Mouse (Mus musculus): ENCODE measurements at regions not wholly inside any gene's neighbourhood (a gene's known extent, or its start where the extent isn't known, plus 50 kb on each side); places are given as distances from the start of the nearest gene placed in this dataset.

GRCm38 (mm10) chr12:43885596-43885995 lies 324.5 kb downstream of the Dnajb9 start:
- Histone ChIP-seq H3K27ac (ENCODE audit: low read length) (no peak overlapping the region), H3K4me1 (ENCODE audit: control insufficient read depth, insufficient read depth, low read length) (no peaks in the 10 kb centered on the region), H3K9ac (ENCODE audit: low read depth, low read length) (no peak overlapping the region), H3K9me3 (replicated peaks; ENCODE audit: control insufficient read depth, low read length, poor library complexity, severe bottlenecking) (no peaks in the 10 kb centered on the region), H3K4me3 (ENCODE audit: low read depth, low read length) (no peak overlapping the region), H3K4me2 (ENCODE audit: low read length) (no peak overlapping the region), H3K27me3 (ENCODE audit: control insufficient read depth, insufficient read depth, low read depth, low read length) (no peaks in the 10 kb centered on the region), H3K36me3 (ENCODE audit: control insufficient read depth, insufficient read depth, low read length) (no peaks in the 10 kb centered on the region)
- WGBS: 70% methylated on average over 3 of the region's 3 CpGs
- ATAC-seq: no peak

GRCm38 (mm10) chr12:43860479-43860878 lies 349.6 kb downstream of the Dnajb9 start:
- Histone ChIP-seq H3K9ac (ENCODE audit: low read depth, low read length) (no peak overlapping the region), H3K27me3 (ENCODE audit: control insufficient read depth, insufficient read depth, low read depth, low read length) (no peaks in the 10 kb centered on the region), H3K36me3 (ENCODE audit: control insufficient read depth, insufficient read depth, low read length) (no peaks in the 10 kb centered on the region), H3K4me2 (ENCODE audit: low read length) (no peak overlapping the region), H3K4me1 (ENCODE audit: control insufficient read depth, insufficient read depth, low read length) (no peaks in the 10 kb centered on the region), H3K9me3 (replicated peaks; ENCODE audit: control insufficient read depth, low read length, poor library complexity, severe bottlenecking) (no peaks in the 10 kb centered on the region), H3K27ac (ENCODE audit: low read length) (no peak overlapping the region), H3K4me3 (ENCODE audit: low read depth, low read length) (no peak overlapping the region)
- ATAC-seq: no peak
- 87% methylated on average over 1 of the region's 1 CpGs for WGBS

GRCm38 (mm10) chr12:43856370-43856769 lies 353.8 kb downstream of the Dnajb9 start:
- 85% methylated on average over 4 of the region's 4 CpGs for WGBS

GRCm38 (mm10) chr12:43852246-43852645 lies 357.9 kb downstream of the Dnajb9 start:
- Histone ChIP-seq H3K4me1 (ENCODE audit: control insufficient read depth, insufficient read depth, low read length) (no peaks in the 10 kb centered on the region), H3K9me3 (replicated peaks; ENCODE audit: control insufficient read depth, low read length, poor library complexity, severe bottlenecking) (no peaks in the 10 kb centered on the region), H3K36me3 (ENCODE audit: control insufficient read depth, insufficient read depth, low read length) (no peaks in the 10 kb centered on the region), H3K27me3 (ENCODE audit: control insufficient read depth, insufficient read depth, low read depth, low read length) (no peaks in the 10 kb centered on the region), H3K4me2 (ENCODE audit: low read length) (no peak overlapping the region), H3K4me3 (ENCODE audit: low read depth, low read length) (no peak overlapping the region), H3K27ac (ENCODE audit: low read length) (no peak overlapping the region), H3K9ac (ENCODE audit: low read depth, low read length) (no peak overlapping the region)
- ATAC-seq: no peak

More at GRCm38 (mm10) chr12:43856370-43856769, 353.8 kb downstream of the Dnajb9 start:
- no peaks in the 10 kb centered on the region for H3K4me1 ChIP-seq (ENCODE audit: control insufficient read depth, insufficient read depth, low read length)
- no peaks in the 10 kb centered on the region for H3K9me3 ChIP-seq (replicated peaks; ENCODE audit: control insufficient read depth, low read length, poor library complexity, severe bottlenecking)
- no peak overlapping the region for H3K9ac ChIP-seq (ENCODE audit: low read depth, low read length)
- no peaks in the 10 kb centered on the region for H3K36me3 ChIP-seq (ENCODE audit: control insufficient read depth, insufficient read depth, low read length)
- H3K27me3 ChIP-seq (ENCODE audit: control insufficient read depth, insufficient read depth, low read depth, low read length): no peaks in the 10 kb centered on the region
- H3K4me2 ChIP-seq (ENCODE audit: low read length): no peak overlapping the region
- H3K4me3 ChIP-seq (ENCODE audit: low read depth, low read length): no peak overlapping the region
- H3K27ac ChIP-seq (ENCODE audit: low read length): no peak overlapping the region
- no peak for ATAC-seq

- H3K4me3 ChIP-seq (ENCODE audit: low read depth, low read length): no peak overlapping the region
- H3K27ac ChIP-seq (ENCODE audit: low read length): no peak overlapping the region
- H3K36me3 ChIP-seq (ENCODE audit: control insufficient read depth, insufficient read depth, low read length): no peaks in the 10 kb centered on the region
- H3K9me3 ChIP-seq (replicated peaks; ENCODE audit: control insufficient read depth, low read length, poor library complexity, severe bottlenecking): no peaks in the 10 kb centered on the region
- 64% methylated on average over 4 of the region's 4 CpGs for WGBS
- no peak overlapping the region for H3K9ac ChIP-seq (ENCODE audit: low read depth, low read length)
- H3K27me3 ChIP-seq (ENCODE audit: control insufficient read depth, insufficient read depth, low read depth, low read length): no peaks in the 10 kb centered on the region
- H3K4me2 ChIP-seq (ENCODE audit: low read length): no peak overlapping the region
- H3K4me1 ChIP-seq (ENCODE audit: control insufficient read depth, insufficient read depth, low read length): no peaks in the 10 kb centered on the region
- ATAC-seq: no peak
These were observed 358.7 kb downstream of the Dnajb9 start for GRCm38 (mm10) chr12:43851264-43852009.

- WGBS: 14% methylated on average over 5 of the region's 5 CpGs
- peak; percentile 32; the same call in 1 of the 2 replicates for ATAC-seq
- H3K9ac ChIP-seq (ENCODE audit: low read depth, low read length): no peak overlapping the region
These were observed 366.1 kb downstream of the Dnajb9 start for GRCm38 (mm10) chr12:43843907-43844537.

GRCm38 (mm10) chr12:43831976-43832375 lies 378.1 kb downstream of the Dnajb9 start:
- no peak for ATAC-seq
- WGBS: 57% methylated on average over 1 of the region's 1 CpGs
- Histone ChIP-seq H3K4me1 (ENCODE audit: control insufficient read depth, insufficient read depth, low read length) (no peaks in the 10 kb centered on the region), H3K9ac (ENCODE audit: low read depth, low read length) (no peak overlapping the region), H3K36me3 (ENCODE audit: control insufficient read depth, insufficient read depth, low read length) (no peaks in the 10 kb centered on the region), H3K27me3 (ENCODE audit: control insufficient read depth, insufficient read depth, low read depth, low read length) (no peaks in the 10 kb centered on the region), H3K27ac (ENCODE audit: low read length) (no peak overlapping the region), H3K9me3 (replicated peaks; ENCODE audit: control insufficient read depth, low read length, poor library complexity, severe bottlenecking) (no peaks in the 10 kb centered on the region), H3K4me2 (ENCODE audit: low read length) (no peak overlapping the region), H3K4me3 (ENCODE audit: low read depth, low read length) (no peak overlapping the region)

More at GRCm38 (mm10) chr12:43843907-43844537, 366.1 kb downstream of the Dnajb9 start:
- no peaks in the 10 kb centered on the region for H3K36me3 ChIP-seq (ENCODE audit: control insufficient read depth, insufficient read depth, low read length)
- no peak overlapping the region for H3K4me2 ChIP-seq (ENCODE audit: low read length)
- H3K27ac ChIP-seq (ENCODE audit: low read length): no peak overlapping the region
- H3K9me3 ChIP-seq (replicated peaks; ENCODE audit: control insufficient read depth, low read length, poor library complexity, severe bottlenecking): no peaks in the 10 kb centered on the region
- no peaks in the 10 kb centered on the region for H3K27me3 ChIP-seq (ENCODE audit: control insufficient read depth, insufficient read depth, low read depth, low read length)
- H3K4me3 ChIP-seq (ENCODE audit: low read depth, low read length): no peak overlapping the region
- H3K4me1 ChIP-seq (ENCODE audit: control insufficient read depth, insufficient read depth, low read length): peaks cover 3% of the 10 kb centered on the region

GRCm38 (mm10) chr12:43828641-43829040 lies 381.5 kb downstream of the Dnajb9 start:
- Histone ChIP-seq H3K36me3 (ENCODE audit: control insufficient read depth, insufficient read depth, low read length) (no peaks in the 10 kb centered on the region), H3K27ac (ENCODE audit: low read length) (no peak overlapping the region), H3K4me3 (ENCODE audit: low read depth, low read length) (no peak overlapping the region), H3K4me2 (ENCODE audit: low read length) (no peak overlapping the region), H3K9ac (ENCODE audit: low read depth, low read length) (no peak overlapping the region), H3K27me3 (ENCODE audit: control insufficient read depth, insufficient read depth, low read depth, low read length) (no peaks in the 10 kb centered on the region), H3K9me3 (replicated peaks; ENCODE audit: control insufficient read depth, low read length, poor library complexity, severe bottlenecking) (no peaks in the 10 kb centered on the region), H3K4me1 (ENCODE audit: control insufficient read depth, insufficient read depth, low read length) (no peaks in the 10 kb centered on the region)
- ATAC-seq: no peak

- Histone ChIP-seq H3K4me1 (ENCODE audit: control insufficient read depth, insufficient read depth, low read length) (no peaks in the 10 kb centered on the region), H3K4me2 (ENCODE audit: low read length) (no peak overlapping the region), H3K27me3 (ENCODE audit: control insufficient read depth, insufficient read depth, low read depth, low read length) (no peaks in the 10 kb centered on the region), H3K4me3 (ENCODE audit: low read depth, low read length) (no peak overlapping the region), H3K27ac (ENCODE audit: low read length) (no peak overlapping the region), H3K9me3 (replicated peaks; ENCODE audit: control insufficient read depth, low read length, poor library complexity, severe bottlenecking) (no peaks in the 10 kb centered on the region), H3K9ac (ENCODE audit: low read depth, low read length) (no peak overlapping the region), H3K36me3 (ENCODE audit: control insufficient read depth, insufficient read depth, low read length) (no peaks in the 10 kb centered on the region)
- no peak for ATAC-seq
- WGBS: 87% methylated on average over 6 of the region's 6 CpGs
These were observed 382.2 kb downstream of the Dnajb9 start for GRCm38 (mm10) chr12:43827901-43828300.
